Mouse (Mus musculus) C2C12 (cell line): Measurements from ENCODE around the gene Cpt1a.

Experiments used
- CEBPB ChIP-seq: IDR thresholded peaks from one replicate; pipeline ENCODE4 v1.6.1; 2011; ENCODE audit warnings: low read depth, mild to moderate bottlenecking, control low read depth, moderate library complexity
- CTCF ChIP-seq: IDR thresholded peaks from one replicate; pipeline ENCODE4 v1.5.1; 2011; ENCODE audit not compliant: control insufficient read depth, insufficient read depth, insufficient read length
- FOSL1 ChIP-seq: IDR thresholded peaks from one replicate; pipeline ENCODE4 v1.8.0; 2011; ENCODE audit warnings: mild to moderate bottlenecking, low read length; ENCODE audit not compliant: poor library complexity, insufficient read depth, severe bottlenecking
- MAX ChIP-seq: IDR thresholded peaks from one replicate; pipeline ENCODE4 v1.6.1; 2011; ENCODE audit warnings: mild to moderate bottlenecking, control low read depth
- USF1 ChIP-seq: IDR thresholded peaks from one replicate; pipeline ENCODE4 v1.6.1; 2011; ENCODE audit warnings: low read depth, mild to moderate bottlenecking, control low read depth, moderate library complexity

DNA sequence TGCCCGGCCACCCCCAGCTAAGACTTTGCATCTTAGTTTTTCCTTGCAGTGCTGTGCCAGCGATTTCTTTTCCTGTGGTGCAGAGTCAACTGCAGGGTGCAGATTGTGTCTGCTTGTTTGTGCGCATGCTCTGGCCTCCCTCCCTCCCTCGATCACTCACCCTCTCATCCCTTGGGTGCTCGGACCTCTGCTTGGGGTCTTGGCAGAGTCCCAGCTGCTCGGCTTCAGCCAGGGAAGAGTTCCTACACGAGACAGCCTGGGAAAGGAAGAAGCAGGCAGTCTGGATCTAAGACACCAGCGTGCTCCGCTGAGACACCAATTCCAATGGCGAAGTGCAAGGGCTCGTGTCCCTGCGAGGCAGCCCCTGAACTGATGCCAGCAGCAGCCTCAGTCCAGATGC is 51.2 kb downstream of the Cpt1a start:
- TF ChIP-seq CTCF (no peak), CEBPB (no peak), USF1 (no peak), MAX (no peak), FOSL1 (no peak)
